Mouse (Mus musculus) kidney, adult 2 months (tissue): ENCODE results near the gene Gm13275.
"Not testable (repeated sequence)": the region's sequence is repeated elsewhere in the genome, so short reads cannot be mapped to it uniquely, and the experiment has no call there.

Experiments
- CTCF ChIP-seq: fragments of 200-500 bp; conservative IDR thresholded peaks from 2 replicates; pipeline ENCODE4 v1.5.1; 2011; ENCODE audit warnings: low read depth, mild to moderate bottlenecking, control low read depth, low read length, moderate library complexity, mixed read lengths; ENCODE audit not compliant: insufficient read depth, insufficient read length
- POLR2A ChIP-seq: fragments of 200-500 bp; IDR thresholded peaks from one replicate; pipeline ENCODE4 v1.6.1; 2011; ENCODE audit warnings: low read depth, low read length, control low read depth

DNA sequence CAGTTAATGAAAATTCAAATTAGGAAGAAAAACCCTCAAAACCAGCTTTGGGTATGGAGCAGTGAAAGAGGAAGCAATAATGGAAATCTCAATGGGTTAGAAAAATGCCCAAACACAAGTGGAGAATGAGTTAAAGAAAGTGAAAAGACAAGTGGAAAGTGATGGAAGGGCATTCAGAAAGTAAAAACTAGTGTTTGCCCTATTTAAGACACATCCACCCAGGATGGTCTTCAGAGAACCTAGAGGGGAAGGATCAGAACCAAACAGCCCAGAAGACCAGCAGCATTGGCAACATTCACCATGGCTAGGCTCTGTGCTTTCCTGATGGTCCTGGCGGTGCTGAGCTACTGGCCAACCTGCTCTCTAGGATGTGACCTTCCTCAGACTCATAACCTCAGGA lies 40.9 kb downstream of the Gm13275 start, which contains the start of gene Ifna5:
- TF ChIP-seq POLR2A, CTCF: not testable (repeated sequence)
